Mouse (Mus musculus): ENCODE measurements at regions not wholly inside any gene's neighbourhood (a gene's known extent, or its start where the extent isn't known, plus 50 kb on each side); places are given as distances from the start of the nearest gene placed in this dataset.
"Not testable (repeated sequence)": the region's sequence is repeated elsewhere in the genome, so short reads cannot be mapped to it uniquely, and the experiment has no call there.

GRCm38 (mm10) chr17:17197229-17197628, 76.0 kb downstream of the Zfp97 start:
- DNase-seq (ENCODE audit: low spot score in 2 of 2); intact Hi-C loops (cut with DNase I): not testable (repeated sequence)

GRCm38 (mm10) chr17:17229069-17229468, 107.9 kb downstream of the Zfp97 start:
- intact Hi-C loops (cut with DNase I): no loop called here
- no peak for DNase-seq (ENCODE audit: low spot score in 2 of 2)

- peak; percentile 89 to 92 for DNase-seq (ENCODE audit: low spot score in 2 of 2)
- intact Hi-C loops (cut with DNase I): not testable (repeated sequence)
These were observed 113.3 kb downstream of the Zfp97 start for GRCm38 (mm10) chr17:17234329-17235185.

GRCm38 (mm10) chr17:17235186-17235482, 113.9 kb downstream of the Zfp97 start:
- DNase-seq (ENCODE audit: low spot score in 2 of 2); intact Hi-C loops (cut with DNase I): not testable (repeated sequence)
